Mouse (Mus musculus) hindbrain, embryonic 13.5 days (tissue): ENCODE measurements around the gene Casq2. TPM values are rescaled to one million over a fixed set of nuclear protein-coding genes. Genes with fewer than 3 reads are reported as not detected.
A peak's percentile ranks its signal among the peaks of the same experiment; 100 is the strongest.

Source experiments
- ATAC-seq: fragments of 200-750 bp; cut with Nextera tagmentation; 2 replicates; pipeline ENCODE4 v1.8.0; 2017; ENCODE audit warnings: moderate TSS enrichment; ENCODE audit not compliant: low FRiP score
- H3K27ac ChIP-seq: fragments of 300-500 bp; sonication (generic); 2 replicates; pipeline ENCODE4 v1.5.1; 2015; ENCODE audit warnings: inconsistent platforms, mild to moderate bottlenecking, moderate library complexity
- H3K27me3 ChIP-seq: fragments of 300-500 bp; sonication (generic); 2 replicates; pipeline ENCODE4 v1.6.1; 2015; ENCODE audit warnings: mild to moderate bottlenecking, inconsistent platforms
- H3K36me3 ChIP-seq: fragments of 300-500 bp; sonication (generic); 2 replicates; pipeline ENCODE4 v1.6.1; 2015; ENCODE audit warnings: mild to moderate bottlenecking, inconsistent platforms
- H3K4me1 ChIP-seq: fragments of 300-500 bp; sonication (generic); replicated peaks from 2 replicates; pipeline ENCODE4 v1.6.1; 2015; ENCODE audit warnings: inconsistent platforms
- H3K4me2 ChIP-seq: fragments of 300-500 bp; sonication (generic); 2 replicates; pipeline ENCODE4 v1.6.1; 2015; ENCODE audit warnings: inconsistent platforms, mild to moderate bottlenecking, moderate library complexity
- H3K4me3 ChIP-seq: fragments of 300-500 bp; sonication (generic); 2 replicates; pipeline ENCODE4 v1.5.1; 2015; ENCODE audit warnings: mild to moderate bottlenecking, inconsistent platforms
- H3K9ac ChIP-seq: fragments of 300-500 bp; sonication (generic); 2 replicates; pipeline ENCODE4 v1.6.1; 2015; ENCODE audit warnings: mild to moderate bottlenecking, inconsistent platforms
- H3K9me3 ChIP-seq: fragments of 300-500 bp; sonication (generic); 2 replicates; pipeline ENCODE4 v1.6.1; 2016; ENCODE audit warnings: inconsistent platforms
- WGBS: fragments of 180-500 bp; shearing (Covaris S2); methylation state at CpG from one replicate; pipeline ENCODE4 v1.1.7; 2015; 5-methylcytosine and 5-hydroxymethylcytosine counted together
- polyA plus RNA-seq: library from polyadenylated mRNA; unstranded; fragments of >200 nt; fragmentation: Nextera tagmentation; extraction: Ambion mirVana; gene quantifications from 2 replicates; pipeline ENCODE4 v1.2.1, GENCODE M21; 2015

Casq2 gene
- polyA plus RNA-seq, 1 experiment from 2014 or later = 0.97 TPM

- no peaks in the 10 kb centered on the region for H3K9me3 ChIP-seq
- H3K4me1 ChIP-seq = peaks cover 4% of the 10 kb centered on the region; the same call in 1 of the 2 replicates
- H3K9ac ChIP-seq = no peak overlapping the region
- H3K27me3 ChIP-seq = no peaks in the 10 kb centered on the region
- no peak overlapping the region for H3K4me2 ChIP-seq
- WGBS = 25% methylated on average over 8 of the region's 8 CpGs
- H3K4me3 ChIP-seq = no peak overlapping the region
- ATAC-seq = peak; percentile 60; the same call in 1 of the 2 replicates
- no peaks in the 10 kb centered on the region for H3K36me3 ChIP-seq
- peak overlapping the region; percentile 63 for H3K27ac ChIP-seq
Observed at GRCm38 (mm10) chr3:102062671-102063010, 23.6 kb upstream of the Casq2 start.

DNA sequence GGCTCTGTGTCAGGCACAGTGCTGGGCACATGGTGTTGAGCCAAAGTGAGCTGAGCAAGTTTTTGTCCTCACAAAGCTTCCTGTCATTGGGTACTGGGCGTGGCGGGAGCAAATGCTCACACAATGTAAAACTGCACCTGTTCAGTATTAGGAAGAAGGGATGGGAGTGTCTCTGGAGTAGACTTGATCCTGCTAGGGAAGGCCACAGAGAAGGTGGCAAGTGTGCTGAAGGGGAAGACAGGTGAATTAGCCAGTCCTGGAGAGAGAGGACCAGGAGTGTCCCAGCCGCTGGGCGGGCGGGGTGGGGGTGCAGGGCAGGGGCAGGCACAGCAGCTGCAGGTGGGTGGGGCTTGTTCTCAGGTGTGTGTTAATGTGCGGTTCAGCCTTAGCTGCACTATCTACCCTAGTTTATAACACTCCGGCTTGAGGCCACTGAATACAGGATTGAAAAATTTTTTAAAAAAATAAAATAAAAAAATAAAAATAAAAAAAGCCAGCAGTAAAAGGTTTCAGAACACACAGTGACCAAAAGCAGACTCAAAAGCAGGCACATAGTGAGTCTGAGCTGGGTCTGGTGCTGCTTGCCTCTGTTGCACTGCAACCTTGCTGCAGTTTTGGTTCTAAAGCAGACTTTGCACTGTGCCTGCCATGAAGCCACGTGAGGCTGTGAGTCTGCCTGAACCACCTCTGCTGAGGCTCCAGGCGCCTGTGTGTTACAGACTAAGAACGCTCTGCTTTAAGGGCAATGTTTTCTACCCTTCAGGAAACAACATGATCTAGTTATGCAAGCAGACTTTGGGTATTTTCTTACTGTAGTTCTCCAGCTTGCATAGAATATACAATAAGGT is 22.7 kb upstream of the Casq2 start:
- Histone ChIP-seq H3K27ac (peak overlapping the region; percentile 63), H3K36me3 (no peaks in the 10 kb centered on the region), H3K4me3 (no peak overlapping the region), H3K4me2 (no peak overlapping the region), H3K9me3 (no peaks in the 10 kb centered on the region), H3K4me1 (no peaks in the 10 kb centered on the region; the same call in 1 of the 2 replicates), H3K9ac (no peak overlapping the region), H3K27me3 (no peaks in the 10 kb centered on the region)
- no peak for ATAC-seq
- 75% methylated on average over 10 of the region's 10 CpGs for WGBS

GRCm38 (mm10) chr3:102064566-102064965 is 21.6 kb upstream of the Casq2 start:
- Histone ChIP-seq H3K4me3 (no peak overlapping the region), H3K4me2 (no peak overlapping the region), H3K9me3 (no peaks in the 10 kb centered on the region), H3K27me3 (no peaks in the 10 kb centered on the region), H3K9ac (no peak overlapping the region), H3K4me1 (no peaks in the 10 kb centered on the region; the same call in 1 of the 2 replicates), H3K27ac (no peak overlapping the region), H3K36me3 (no peaks in the 10 kb centered on the region)
- ATAC-seq = no peak
- WGBS = 88% methylated on average over 6 of the region's 6 CpGs

DNA sequence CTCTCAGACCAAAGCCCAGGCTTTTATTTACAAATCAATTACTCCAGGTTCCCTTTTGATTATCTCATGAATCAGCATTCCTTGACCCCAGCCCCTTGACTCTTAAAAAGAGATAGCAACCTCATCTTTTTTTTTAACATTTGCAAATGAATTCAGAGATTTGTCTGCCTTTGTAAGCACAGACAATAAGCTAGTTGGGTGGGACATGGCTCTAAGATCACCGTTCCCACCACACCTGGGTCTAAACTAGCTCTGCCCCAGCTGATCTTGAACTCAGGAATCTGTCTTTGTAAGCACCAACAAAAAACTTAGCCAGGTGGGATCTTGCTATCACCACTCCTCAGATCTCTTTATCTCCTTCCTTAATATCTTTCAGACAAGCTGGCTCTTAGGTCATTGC is 18.9 kb upstream of the Casq2 start:
- no peaks in the 10 kb centered on the region for H3K27me3 ChIP-seq
- H3K9ac ChIP-seq = no peak overlapping the region
- no peak overlapping the region for H3K4me2 ChIP-seq
- 43% methylated on average over 1 of the region's 1 CpGs for WGBS
- no peaks in the 10 kb centered on the region for H3K9me3 ChIP-seq
- H3K36me3 ChIP-seq = no peaks in the 10 kb centered on the region
- H3K4me3 ChIP-seq = no peak overlapping the region
- no peak for ATAC-seq
- no peaks in the 10 kb centered on the region; the same call in 1 of the 2 replicates for H3K4me1 ChIP-seq
- no peak overlapping the region for H3K27ac ChIP-seq

DNA sequence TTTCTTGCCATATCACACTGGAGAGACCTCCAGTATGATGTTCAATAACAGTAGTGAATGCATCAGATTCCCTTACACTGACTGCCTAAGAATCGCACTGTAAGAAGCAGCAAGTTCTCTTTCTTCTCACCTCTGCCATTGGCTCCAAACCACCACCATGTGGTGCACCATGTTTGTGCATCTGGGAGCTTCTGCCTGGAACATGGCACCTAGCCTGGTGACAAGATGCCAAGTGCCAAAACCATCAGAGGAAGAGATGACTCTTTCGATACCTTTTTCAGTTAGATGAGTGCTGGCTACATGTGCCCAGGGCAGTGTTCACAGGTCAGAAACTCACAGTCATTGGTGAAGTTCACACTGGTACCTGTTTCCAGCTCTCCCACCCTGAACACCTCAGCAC is 18.4 kb upstream of the Casq2 start:
- no peak overlapping the region for H3K4me2 ChIP-seq
- no peak for ATAC-seq
- no peak overlapping the region for H3K4me3 ChIP-seq
- H3K27me3 ChIP-seq = no peaks in the 10 kb centered on the region
- 95% methylated on average over 2 of the region's 2 CpGs for WGBS
- H3K4me1 ChIP-seq = no peaks in the 10 kb centered on the region; the same call in 1 of the 2 replicates
- no peak overlapping the region for H3K9ac ChIP-seq
- no peak overlapping the region for H3K27ac ChIP-seq
- H3K9me3 ChIP-seq = no peaks in the 10 kb centered on the region
- no peaks in the 10 kb centered on the region for H3K36me3 ChIP-seq

- WGBS = 85% methylated on average over 4 of the region's 4 CpGs
- ATAC-seq = no peak
Observed at GRCm38 (mm10) chr3:102069260-102069659, 17.0 kb upstream of the Casq2 start.

GRCm38 (mm10) chr3:102069686-102070085 is 16.5 kb upstream of the Casq2 start:
- no peaks in the 10 kb centered on the region for H3K9me3 ChIP-seq

More at GRCm38 (mm10) chr3:102069260-102069659, 17.0 kb upstream of the Casq2 start:
- H3K36me3 ChIP-seq = no peaks in the 10 kb centered on the region
- H3K4me3 ChIP-seq = no peak overlapping the region
- H3K4me2 ChIP-seq = no peak overlapping the region
- H3K27me3 ChIP-seq = no peaks in the 10 kb centered on the region
- H3K27ac ChIP-seq = no peak overlapping the region
- H3K4me1 ChIP-seq = no peaks in the 10 kb centered on the region
- H3K9ac ChIP-seq = no peak overlapping the region
- H3K9me3 ChIP-seq = no peaks in the 10 kb centered on the region

DNA sequence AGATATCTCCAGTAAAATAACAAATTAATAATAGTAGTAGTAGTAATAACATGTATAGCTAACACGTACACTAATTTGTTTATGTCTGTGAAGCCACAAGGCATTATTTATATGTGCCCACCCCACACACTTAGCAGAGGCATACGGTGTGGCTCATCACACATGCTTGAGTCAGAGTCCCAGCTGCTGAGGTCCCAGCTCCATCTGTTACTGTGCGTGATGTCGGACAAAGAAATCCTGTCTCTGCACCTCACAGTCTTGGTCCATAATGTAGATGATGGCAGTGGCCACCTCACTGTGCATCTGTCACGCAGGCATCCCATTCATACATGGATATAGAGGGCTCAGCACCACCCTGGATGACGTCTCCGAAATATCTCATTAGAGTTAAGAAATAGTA is 15.9 kb upstream of the Casq2 start:
- H3K36me3 ChIP-seq = no peaks in the 10 kb centered on the region

More at GRCm38 (mm10) chr3:102069686-102070085, 16.5 kb upstream of the Casq2 start:
- Histone ChIP-seq H3K4me2 (no peak overlapping the region), H3K27me3 (no peaks in the 10 kb centered on the region), H3K4me3 (no peak overlapping the region), H3K9ac (no peak overlapping the region), H3K4me1 (no peaks in the 10 kb centered on the region), H3K36me3 (no peaks in the 10 kb centered on the region), H3K27ac (no peak overlapping the region)
- WGBS = 89% methylated on average over 5 of the region's 5 CpGs
- ATAC-seq = no peak

DNA sequence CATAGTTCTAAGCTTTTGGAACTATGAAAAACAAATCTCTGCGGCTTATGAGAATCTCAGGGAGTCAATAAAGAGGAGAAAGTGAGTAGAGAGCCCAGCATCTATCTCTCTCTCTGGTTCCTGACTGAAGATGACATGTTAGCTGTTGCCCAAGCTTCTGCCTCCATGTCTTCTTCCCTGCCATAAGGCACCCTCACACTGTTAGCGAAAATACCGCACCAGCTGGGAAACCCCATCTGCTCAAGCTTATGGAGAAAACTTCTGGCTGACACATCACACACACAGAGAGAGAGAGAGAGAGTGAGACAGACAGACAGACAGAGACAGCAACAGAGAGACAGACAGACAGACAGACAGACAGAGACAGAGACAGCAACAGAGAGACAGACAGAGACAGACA is 15.2 kb upstream of the Casq2 start:
- Histone ChIP-seq H3K4me1 (no peaks in the 10 kb centered on the region), H3K9ac (no peak overlapping the region), H3K27ac (no peak overlapping the region), H3K4me3 (no peak overlapping the region), H3K4me2 (no peak overlapping the region), H3K9me3 (no peaks in the 10 kb centered on the region), H3K36me3 (no peaks in the 10 kb centered on the region), H3K27me3 (no peaks in the 10 kb centered on the region)
- WGBS = 88% methylated on average over 3 of the region's 3 CpGs
- ATAC-seq = no peak

More for the DNA sequence above, 15.9 kb upstream of the Casq2 start:
- WGBS = 68% methylated on average over 7 of the region's 7 CpGs
- no peak overlapping the region for H3K4me2 ChIP-seq
- ATAC-seq = no peak
- H3K27me3 ChIP-seq = no peaks in the 10 kb centered on the region
- no peaks in the 10 kb centered on the region for H3K9me3 ChIP-seq
- no peak overlapping the region for H3K4me3 ChIP-seq
- H3K9ac ChIP-seq = no peak overlapping the region
- H3K4me1 ChIP-seq = no peaks in the 10 kb centered on the region
- H3K27ac ChIP-seq = no peak overlapping the region

DNA sequence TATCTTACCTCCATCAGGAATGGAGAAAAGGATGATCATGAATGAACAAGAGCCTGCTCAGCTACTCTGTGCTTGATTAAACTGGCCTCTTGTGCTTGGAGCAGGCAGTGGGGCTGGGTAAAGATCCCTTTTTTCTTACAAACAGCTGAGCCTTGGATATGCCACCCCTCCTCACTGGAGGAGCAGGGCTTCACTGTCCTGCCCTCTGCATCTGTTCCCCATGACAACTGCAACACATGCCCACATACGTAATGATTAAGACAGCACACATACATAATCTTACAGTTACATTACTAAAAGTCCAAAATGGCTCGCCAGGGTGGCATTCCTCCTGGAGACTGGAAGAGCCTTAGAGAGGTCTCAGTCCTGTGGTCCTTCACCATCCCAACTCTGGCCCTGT is 6.8 kb upstream of the Casq2 start:
- no peak for ATAC-seq
- Histone ChIP-seq H3K4me3 (no peak overlapping the region), H3K27ac (no peak overlapping the region), H3K4me2 (no peak overlapping the region), H3K9me3 (no peaks in the 10 kb centered on the region), H3K4me1 (peaks cover 6% of the 10 kb centered on the region; the same call in 1 of the 2 replicates), H3K27me3 (0 out of 2 replicates have a peak, but pooled peaks cover 5% of the 10 kb centered on the region), H3K9ac (no peak overlapping the region), H3K36me3 (no peaks in the 10 kb centered on the region)
- 73% methylated on average over 2 of the region's 2 CpGs for WGBS

DNA sequence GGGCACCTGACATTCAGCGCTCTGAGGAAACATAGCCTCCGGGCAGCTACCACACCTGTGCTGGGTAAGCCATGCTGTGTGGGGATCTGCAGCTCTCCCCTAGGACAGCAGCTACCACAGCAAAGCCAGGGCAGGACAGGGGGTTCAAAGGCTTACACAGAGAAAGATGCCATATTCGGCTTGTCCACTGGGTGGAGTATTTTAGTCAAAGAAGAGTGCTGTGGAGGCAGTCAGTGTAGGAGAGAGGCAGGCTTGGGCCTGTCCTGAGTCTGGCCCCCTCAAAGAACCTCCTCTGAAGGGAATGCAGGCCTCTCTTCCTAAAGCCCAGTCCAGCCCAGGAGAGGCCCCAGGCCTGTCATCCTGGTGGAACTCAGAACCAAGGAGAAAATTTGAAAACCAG is 4.4 kb upstream of the Casq2 start:
- WGBS = 17% methylated on average over 3 of the region's 3 CpGs
- peaks cover 21% of the 10 kb centered on the region for H3K27me3 ChIP-seq
- ATAC-seq = peak; percentile 89
- no peak overlapping the region for H3K27ac ChIP-seq
- no peak overlapping the region for H3K9ac ChIP-seq
- H3K4me2 ChIP-seq = no peak overlapping the region
- H3K4me1 ChIP-seq = peaks cover 8% of the 10 kb centered on the region; the same call in 1 of the 2 replicates
- no peaks in the 10 kb centered on the region for H3K36me3 ChIP-seq
- no peaks in the 10 kb centered on the region for H3K9me3 ChIP-seq
- H3K4me3 ChIP-seq = no peak overlapping the region

- no peak overlapping the region for H3K27ac ChIP-seq
- no peak for ATAC-seq
- 23% methylated on average over 13 of the region's 13 CpGs for WGBS
- peaks cover 24% of the 10 kb centered on the region for H3K27me3 ChIP-seq
- H3K4me3 ChIP-seq = no peak overlapping the region
- peaks cover 8% of the 10 kb centered on the region; the same call in 1 of the 2 replicates for H3K4me1 ChIP-seq
- no peaks in the 10 kb centered on the region for H3K9me3 ChIP-seq
- H3K9ac ChIP-seq = no peak overlapping the region
- no peak overlapping the region for H3K4me2 ChIP-seq
- H3K36me3 ChIP-seq = no peaks in the 10 kb centered on the region
Observed at GRCm38 (mm10) chr3:102083589-102084230, 2.5 kb upstream of the Casq2 start.
